Mouse (Mus musculus) bone marrow macrophage, adult 2 months (primary cell): ENCODE measurements at regions not wholly inside any gene's neighbourhood (a gene's known extent, or its start where the extent isn't known, plus 50 kb on each side); places are given as distances from the start of the nearest gene placed in this dataset.

Experiments used
- H3K27ac ChIP-seq: 2 replicates; pipeline ENCODE4 v1.5.1; 2012; ENCODE audit warnings: low read depth, low read length; ENCODE audit not compliant: insufficient read depth
- H3K4me1 ChIP-seq: 2 replicates; pipeline ENCODE4 v1.6.1; 2012; ENCODE audit warnings: low read length; ENCODE audit not compliant: control insufficient read depth, insufficient read depth
- H3K4me3 ChIP-seq: 2 replicates; pipeline ENCODE4 v1.5.1; 2012; ENCODE audit warnings: mild to moderate bottlenecking, low read length, moderate library complexity; ENCODE audit not compliant: insufficient read depth
- CTCF ChIP-seq: IDR thresholded peaks from 2 replicates; pipeline ENCODE4 v1.5.1; 2012; ENCODE audit warnings: low read depth, mild to moderate bottlenecking, low read length, moderate library complexity
- POLR2A ChIP-seq: IDR thresholded peaks from 2 replicates; pipeline ENCODE4 v1.6.1; 2012; ENCODE audit warnings: mild to moderate bottlenecking, low read depth, low read length, borderline replicate concordance

- H3K4me3 ChIP-seq = no peak overlapping the region
- H3K27ac ChIP-seq = no peak overlapping the region
- TF ChIP-seq POLR2A (no peak), CTCF (no peak)
- H3K4me1 ChIP-seq = no peaks in the 10 kb centered on the region
Measured at GRCm38 (mm10) chr7:137522450-137522849, 85.0 kb downstream of the Glrx3 start.

- Histone ChIP-seq H3K4me1 (no peaks in the 10 kb centered on the region), H3K4me3 (no peak overlapping the region), H3K27ac (no peak overlapping the region)
- TF ChIP-seq POLR2A (no peak), CTCF (no peak)
Measured at GRCm38 (mm10) chr7:137533476-137533875, 96.1 kb downstream of the Glrx3 start.

- no peaks in the 10 kb centered on the region for H3K4me1 ChIP-seq
- TF ChIP-seq CTCF = no peak
- TF ChIP-seq POLR2A = no peak
- no peak overlapping the region for H3K4me3 ChIP-seq
- H3K27ac ChIP-seq = no peak overlapping the region
Measured at GRCm38 (mm10) chr7:137549991-137550390, 112.6 kb downstream of the Glrx3 start.

GRCm38 (mm10) chr7:137552551-137553198, 115.3 kb downstream of the Glrx3 start:
- H3K27ac ChIP-seq = no peak overlapping the region
- TF ChIP-seq POLR2A (no peak), CTCF (no peak)
- H3K4me3 ChIP-seq = no peak overlapping the region
- no peaks in the 10 kb centered on the region for H3K4me1 ChIP-seq

- H3K27ac ChIP-seq = no peak overlapping the region
- H3K4me3 ChIP-seq = no peak overlapping the region
- TF ChIP-seq CTCF = no peak
- no peak for TF ChIP-seq POLR2A
- no peaks in the 10 kb centered on the region for H3K4me1 ChIP-seq
Measured at GRCm38 (mm10) chr7:137555481-137555880, 118.1 kb downstream of the Glrx3 start.

GRCm38 (mm10) chr7:137557439-137557838, 120.0 kb downstream of the Glrx3 start:
- H3K4me1 ChIP-seq = no peaks in the 10 kb centered on the region
- no peak overlapping the region for H3K27ac ChIP-seq
- TF ChIP-seq POLR2A = no peak
- no peak for TF ChIP-seq CTCF
- no peak overlapping the region for H3K4me3 ChIP-seq

- no peaks in the 10 kb centered on the region for H3K4me1 ChIP-seq
- no peak for TF ChIP-seq POLR2A
- no peak for TF ChIP-seq CTCF
- H3K4me3 ChIP-seq = no peak overlapping the region
- H3K27ac ChIP-seq = no peak overlapping the region
Measured at GRCm38 (mm10) chr7:137558871-137559270, 121.5 kb downstream of the Glrx3 start.

- Histone ChIP-seq H3K4me1 (no peaks in the 10 kb centered on the region), H3K27ac (no peak overlapping the region), H3K4me3 (no peak overlapping the region)
- no peak for TF ChIP-seq POLR2A
- TF ChIP-seq CTCF = no peak
Measured at GRCm38 (mm10) chr7:137570199-137570598, 132.8 kb downstream of the Glrx3 start.

GRCm38 (mm10) chr7:137575491-137575890, 138.1 kb downstream of the Glrx3 start:
- Histone ChIP-seq H3K27ac (no peak overlapping the region), H3K4me3 (no peak overlapping the region), H3K4me1 (no peaks in the 10 kb centered on the region)
- TF ChIP-seq POLR2A (no peak), CTCF (no peak)

GRCm38 (mm10) chr7:137576251-137576650, 138.8 kb downstream of the Glrx3 start:
- Histone ChIP-seq H3K4me1 (no peaks in the 10 kb centered on the region), H3K27ac (no peak overlapping the region), H3K4me3 (no peak overlapping the region)
- TF ChIP-seq CTCF = no peak
- TF ChIP-seq POLR2A = no peak
